Mouse (Mus musculus): ENCODE measurements around the gene Atad1. TPM values are rescaled to one million over a fixed set of nuclear protein-coding genes. Genes with fewer than 3 reads are reported as not detected.

Gene Atad1
- polyA plus RNA-seq, 1 experiment = not detected

- peak overlapping the region; percentile 77 for H3K27ac ChIP-seq (ENCODE audit: insufficient read depth, low read depth, low read length)
- peaks cover 2% of the 10 kb centered on the region for H3K4me1 ChIP-seq (ENCODE audit: control insufficient read depth, insufficient read depth, low read length)
- TF ChIP-seq POLR2A (IDR thresholded peaks at IDR 0.05; ENCODE audit: insufficient read depth, low read depth, low read length) (no peak), CTCF (IDR thresholded peaks at IDR 0.05; ENCODE audit: insufficient read depth, low read depth, low read length) (no peak)
- 0% methylated on average over 8 of the region's 8 CpGs for WGBS
- peak overlapping the region; percentile 48 for H3K4me3 ChIP-seq (ENCODE audit: insufficient read depth, low read depth, low read length)
Observed at GRCm38 (mm10) chr19:32759357-32760024, 19.9 kb upstream of the Atad1 start.

- WGBS = under 1% methylated on average over 11 of the region's 11 CpGs
- H3K27ac ChIP-seq (ENCODE audit: insufficient read depth, low read depth, low read length) = peak overlapping the region; percentile 61
- H3K4me1 ChIP-seq (ENCODE audit: control insufficient read depth, insufficient read depth, low read length) = peaks cover 5% of the 10 kb centered on the region
- peak overlapping the region; percentile 64 for H3K4me3 ChIP-seq (ENCODE audit: insufficient read depth, low read depth, low read length)
- TF ChIP-seq CTCF (IDR thresholded peaks at IDR 0.05; ENCODE audit: insufficient read depth, low read depth, low read length) = no peak
- TF ChIP-seq POLR2A (IDR thresholded peaks at IDR 0.05; ENCODE audit: insufficient read depth, low read depth, low read length) = no peak
Observed at GRCm38 (mm10) chr19:32758793-32759161, 19.2 kb upstream of the Atad1 start.

GRCm38 (mm10) chr19:32757831-32758792 is 18.5 kb upstream of the Atad1 start:
- Histone ChIP-seq H3K27ac (ENCODE audit: insufficient read depth, low read depth, low read length) (peak overlapping the region; percentile 61), H3K4me3 (ENCODE audit: insufficient read depth, low read depth, low read length) (peak overlapping the region; percentile 64), H3K4me1 (ENCODE audit: control insufficient read depth, insufficient read depth, low read length) (peaks cover 5% of the 10 kb centered on the region)
- TF ChIP-seq POLR2A (IDR thresholded peaks at IDR 0.05; ENCODE audit: insufficient read depth, low read depth, low read length) (no peak), CTCF (IDR thresholded peaks at IDR 0.05; ENCODE audit: insufficient read depth, low read depth, low read length) (no peak)
- WGBS = 1% methylated on average over 65 of the region's 69 CpGs

DNA sequence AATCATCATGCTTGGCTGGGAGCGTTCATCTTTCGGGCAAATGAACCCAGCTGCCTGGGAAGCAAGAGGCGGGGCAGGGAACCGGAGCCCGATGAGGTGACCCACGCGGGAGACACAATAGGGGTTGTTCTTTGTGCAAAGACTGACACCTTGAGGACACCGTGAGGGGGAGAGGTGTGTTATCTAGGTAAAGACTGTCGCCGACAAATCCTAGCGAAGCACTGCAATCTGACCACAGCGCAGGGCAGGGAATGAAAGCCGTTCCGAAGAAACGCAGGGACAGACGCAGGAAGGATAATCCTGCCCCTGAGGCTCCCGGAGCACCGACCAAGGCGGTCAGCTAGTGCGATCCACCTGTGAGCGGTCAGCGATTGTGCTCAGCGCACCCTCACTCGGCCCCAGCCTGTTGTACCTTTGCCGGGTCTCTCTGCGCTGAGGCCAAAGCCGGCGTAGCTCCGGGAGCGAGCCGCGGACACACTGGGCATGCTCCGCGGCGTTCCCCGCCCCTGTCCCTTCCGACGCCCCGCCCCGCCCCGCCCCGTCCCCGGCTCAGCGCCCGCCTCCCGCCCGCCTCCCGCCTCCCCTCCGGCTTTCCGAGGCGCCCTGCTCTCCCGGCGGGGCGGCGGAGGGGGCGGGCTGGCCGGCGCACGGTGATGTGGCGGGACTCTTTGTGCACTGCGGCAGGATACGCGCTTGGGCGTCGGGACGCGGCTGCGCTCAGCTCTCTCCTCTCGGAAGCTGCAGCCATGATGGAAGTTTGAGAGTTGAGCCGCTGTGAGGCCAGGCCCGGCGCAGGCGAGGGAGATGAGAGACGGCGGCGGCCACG is 17.5 kb upstream of the Atad1 start, which contains the start of gene Pten:
TSS of gene Pten (plus strand) at position 598 of the 826 bp plus-strand sequence.
- H3K4me3 ChIP-seq (ENCODE audit: insufficient read depth, low read depth, low read length) = peak within 1 kb of the TSS; percentile 81
- peak within 1 kb of the TSS; percentile 95 for H3K27ac ChIP-seq (ENCODE audit: insufficient read depth, low read depth, low read length)
- TF ChIP-seq CTCF (IDR thresholded peaks at IDR 0.05; ENCODE audit: insufficient read depth, low read depth, low read length) = no peak
- TF ChIP-seq POLR2A (IDR thresholded peaks at IDR 0.05; ENCODE audit: insufficient read depth, low read depth, low read length) = peak; percentile 95
- peaks cover 5% of the 10 kb centered on the region for H3K4me1 ChIP-seq (ENCODE audit: control insufficient read depth, insufficient read depth, low read length)
- WGBS = under 1% methylated on average over 62 of the region's 77 CpGs

DNA sequence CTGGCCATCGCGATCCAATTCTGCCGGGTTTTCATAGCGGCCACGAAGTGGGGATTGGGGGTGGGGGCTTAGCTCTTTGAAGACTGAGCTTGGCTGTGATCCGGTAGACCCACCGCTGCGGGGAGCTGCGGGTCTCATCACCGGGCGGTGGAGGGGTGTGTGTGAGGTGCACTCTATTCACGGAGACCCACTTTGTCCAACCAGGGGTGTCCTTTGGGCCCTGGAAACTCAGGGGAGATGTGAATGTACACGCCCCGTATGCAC is 17.0 kb upstream of the Atad1 start:
- WGBS = under 1% methylated on average over 14 of the region's 14 CpGs
- no peak; the same call in 1 of the 2 replicates for TF ChIP-seq POLR2A (IDR thresholded peaks at IDR 0.05; ENCODE audit: insufficient read depth, low read depth, low read length)
- Histone ChIP-seq H3K27ac (ENCODE audit: insufficient read depth, low read depth, low read length) (peak overlapping the region; percentile 95), H3K4me1 (ENCODE audit: control insufficient read depth, insufficient read depth, low read length) (peaks cover 5% of the 10 kb centered on the region), H3K4me3 (ENCODE audit: insufficient read depth, low read depth, low read length) (peak overlapping the region; percentile 81)

- H3K4me1 ChIP-seq (ENCODE audit: control insufficient read depth, insufficient read depth, low read length) = peaks cover 5% of the 10 kb centered on the region
- under 1% methylated on average over 53 of the region's 53 CpGs for WGBS
- H3K4me3 ChIP-seq (ENCODE audit: insufficient read depth, low read depth, low read length) = peak overlapping the region; percentile 81
- peak overlapping the region; percentile 96 for H3K27ac ChIP-seq (ENCODE audit: insufficient read depth, low read depth, low read length)
- TF ChIP-seq CTCF (IDR thresholded peaks at IDR 0.05; ENCODE audit: insufficient read depth, low read depth, low read length) (no peak), POLR2A (IDR thresholded peaks at IDR 0.05; ENCODE audit: insufficient read depth, low read depth, low read length) (peak; percentile 88; the same call in 1 of the 2 replicates)
Observed at GRCm38 (mm10) chr19:32755792-32756635, 16.4 kb upstream of the Atad1 start.

GRCm38 (mm10) chr19:32755104-32755791 is 15.7 kb upstream of the Atad1 start:
- H3K4me1 ChIP-seq (ENCODE audit: control insufficient read depth, insufficient read depth, low read length) = peaks cover 5% of the 10 kb centered on the region
- H3K27ac ChIP-seq (ENCODE audit: insufficient read depth, low read depth, low read length) = peak overlapping the region; percentile 73
- WGBS = 9% methylated on average over 12 of the region's 12 CpGs
- TF ChIP-seq POLR2A (IDR thresholded peaks at IDR 0.05; ENCODE audit: insufficient read depth, low read depth, low read length) (no peak), CTCF (IDR thresholded peaks at IDR 0.05; ENCODE audit: insufficient read depth, low read depth, low read length) (no peak)
- peak overlapping the region; percentile 81 for H3K4me3 ChIP-seq (ENCODE audit: insufficient read depth, low read depth, low read length)
